Comparison of ENCODE assay signal across 8 mouse cellular contexts in the genomic region with DNA sequence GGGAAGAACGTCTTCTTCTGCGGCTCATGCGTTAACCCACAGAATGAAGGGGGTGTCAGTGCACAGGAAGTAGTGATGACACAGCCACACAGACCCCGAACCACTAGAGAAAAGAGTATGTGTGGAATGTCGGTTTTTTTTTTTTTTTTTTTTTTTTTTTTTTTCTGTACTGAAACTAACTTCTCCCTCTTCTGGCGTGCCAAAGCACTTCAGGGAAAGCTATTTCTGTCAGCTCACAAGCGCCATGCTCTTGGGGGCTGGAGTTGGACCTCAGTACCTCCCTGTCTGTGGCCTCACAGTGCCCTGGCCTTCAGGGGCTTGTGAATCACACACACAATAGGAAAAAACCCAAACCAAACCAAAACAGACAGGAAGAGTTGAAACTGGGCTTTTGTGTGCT.
DNase-seq lines count a peak whose midpoint lies in the region; ATAC-seq and TF ChIP-seq lines count a peak whose summit lies in the region.

No protein-coding gene starts in this region.

- ATAC-seq in lung, embryonic 14.5 days (ENCODE audit: insufficient read depth) = no peak
- no peak for ATAC-seq in embryonic facial prominence, embryonic 13.5 days (ENCODE audit: insufficient number of reproducible peaks, insufficient read depth, low FRiP score, low TSS enrichment, low read depth)
- ATAC-seq in hindbrain, embryonic 12.5 days (ENCODE audit: low FRiP score) = no peak
- no peak for ATAC-seq in hindbrain, embryonic 13.5 days (ENCODE audit: low FRiP score)

- peak overlapping the region; percentile 48 for H3K4me2 ChIP-seq in lung, embryonic 14.5 days
- peak overlapping the region; percentile 34 for H3K4me2 ChIP-seq in embryonic facial prominence, embryonic 13.5 days
- H3K4me2 ChIP-seq in hindbrain, embryonic 12.5 days (replicated peaks) = no peak overlapping the region
- no peak overlapping the region for H3K4me2 ChIP-seq in hindbrain, embryonic 13.5 days

- no peaks in the 10 kb centered on the region for H3K36me3 ChIP-seq in lung, embryonic 14.5 days (ENCODE audit: insufficient read depth)
- no peaks in the 10 kb centered on the region for H3K36me3 ChIP-seq in embryonic facial prominence, embryonic 13.5 days
- H3K36me3 ChIP-seq in hindbrain, embryonic 12.5 days = no peaks in the 10 kb centered on the region
- H3K36me3 ChIP-seq in hindbrain, embryonic 13.5 days = no peaks in the 10 kb centered on the region

- H3K4me1 ChIP-seq in lung, embryonic 14.5 days (ENCODE audit: insufficient read depth) = peaks cover 14% of the 10 kb centered on the region; the same call in 1 of the 2 replicates
- H3K4me1 ChIP-seq in lung, adult 2 months (ENCODE audit: control insufficient read depth, insufficient read depth, low read length) = no peaks in the 10 kb centered on the region
- H3K4me1 ChIP-seq in embryonic facial prominence, embryonic 13.5 days = peaks cover 27% of the 10 kb centered on the region
- peaks cover 20% of the 10 kb centered on the region for H3K4me1 ChIP-seq in hindbrain, embryonic 12.5 days
- peaks cover 32% of the 10 kb centered on the region for H3K4me1 ChIP-seq in hindbrain, embryonic 13.5 days (replicated peaks)

- no peaks in the 10 kb centered on the region for H3K9me3 ChIP-seq in lung, embryonic 14.5 days (ENCODE audit: low read depth, low read length)
- no peaks in the 10 kb centered on the region for H3K9me3 ChIP-seq in embryonic facial prominence, embryonic 13.5 days
- H3K9me3 ChIP-seq in hindbrain, embryonic 12.5 days (replicated peaks) = no peaks in the 10 kb centered on the region
- no peaks in the 10 kb centered on the region for H3K9me3 ChIP-seq in hindbrain, embryonic 13.5 days

- peaks cover 16% of the 10 kb centered on the region for H3K27me3 ChIP-seq in lung, embryonic 14.5 days (ENCODE audit: insufficient read depth, low read length)
- peaks cover 19% of the 10 kb centered on the region for H3K27me3 ChIP-seq in embryonic facial prominence, embryonic 13.5 days
- H3K27me3 ChIP-seq in hindbrain, embryonic 12.5 days = peaks cover 14% of the 10 kb centered on the region
- no peaks in the 10 kb centered on the region for H3K27me3 ChIP-seq in hindbrain, embryonic 13.5 days

- peak; percentile 44 for TF ChIP-seq CTCF in lung, embryonic 14.5 days (IDR thresholded peaks at IDR 0.05; ENCODE audit: low read depth)
- no peak for TF ChIP-seq CTCF in lung, adult 2 months (IDR thresholded peaks at IDR 0.05; ENCODE audit: insufficient read depth, low read length)

- no peak overlapping the region for H3K9ac ChIP-seq in lung, embryonic 14.5 days
- no peak overlapping the region for H3K9ac ChIP-seq in embryonic facial prominence, embryonic 13.5 days
- H3K9ac ChIP-seq in hindbrain, embryonic 12.5 days = no peak overlapping the region
- H3K9ac ChIP-seq in hindbrain, embryonic 13.5 days = no peak overlapping the region

- DNase-seq in adrenal gland, postnatal 14 days = peak; percentile 61
- no peak for DNase-seq in adrenal gland, adult 8-10 months
- DNase-seq in lung, embryonic 14.5 days = peak; percentile 78
- no peak for DNase-seq in lung, adult 2 months
- DNase-seq in lung, postnatal 36 days = peak; percentile 14

- H3K4me3 ChIP-seq in lung, embryonic 14.5 days (ENCODE audit: low read depth, low read length) = no peak overlapping the region
- H3K4me3 ChIP-seq in lung, adult 2 months (replicated peaks; ENCODE audit: extremely low read depth, low read depth, low read length) = no peak overlapping the region
- H3K4me3 ChIP-seq in embryonic facial prominence, embryonic 13.5 days = no peak overlapping the region
- no peak overlapping the region for H3K4me3 ChIP-seq in hindbrain, embryonic 12.5 days
- no peak overlapping the region for H3K4me3 ChIP-seq in hindbrain, embryonic 13.5 days

- TF ChIP-seq POLR2A in lung, adult 2 months (IDR thresholded peaks at IDR 0.05; ENCODE audit: borderline replicate concordance, extremely low read depth, low read depth, low read length) = no peak

- WGBS in lung, embryonic 14.5 days = 3% methylated on average over 7 of the region's 7 CpGs
- 3% methylated on average over 7 of the region's 7 CpGs for WGBS in lung, adult 2 months
- WGBS in embryonic facial prominence, embryonic 13.5 days = 7% methylated on average over 7 of the region's 7 CpGs
- 60% methylated on average over 7 of the region's 7 CpGs for WGBS in hindbrain, embryonic 12.5 days
- 63% methylated on average over 7 of the region's 7 CpGs for WGBS in hindbrain, embryonic 13.5 days

- peak overlapping the region; percentile 44; the same call in 1 of the 2 replicates for H3K27ac ChIP-seq in lung, embryonic 14.5 days (ENCODE audit: low read depth)
- H3K27ac ChIP-seq in embryonic facial prominence, embryonic 13.5 days = peak overlapping the region; percentile 64
- H3K27ac ChIP-seq in hindbrain, embryonic 12.5 days = no peak overlapping the region
- H3K27ac ChIP-seq in hindbrain, embryonic 13.5 days = no peak overlapping the region

Comparison
In these comparisons a context has a peak if more than half of its experiments do, and no peak if none do; other contexts are left out.
1. DNase-seq: peak in adrenal gland, postnatal 14 days (single experiment), lung, embryonic 14.5 days (single experiment) and lung, postnatal 36 days (single experiment); none in adrenal gland, adult 8-10 months (single experiment) and lung, adult 2 months (single experiment).
2. H3K27ac ChIP-seq: peak in lung, embryonic 14.5 days (single experiment) and embryonic facial prominence, embryonic 13.5 days (single experiment); none in hindbrain, embryonic 12.5 days (single experiment) and hindbrain, embryonic 13.5 days (single experiment).
3. H3K4me2 ChIP-seq: peak in lung, embryonic 14.5 days (single experiment) and embryonic facial prominence, embryonic 13.5 days (single experiment); none in hindbrain, embryonic 12.5 days (single experiment) and hindbrain, embryonic 13.5 days (single experiment).